Mouse (Mus musculus): ENCODE results near the gene Slc15a5.

DNA sequence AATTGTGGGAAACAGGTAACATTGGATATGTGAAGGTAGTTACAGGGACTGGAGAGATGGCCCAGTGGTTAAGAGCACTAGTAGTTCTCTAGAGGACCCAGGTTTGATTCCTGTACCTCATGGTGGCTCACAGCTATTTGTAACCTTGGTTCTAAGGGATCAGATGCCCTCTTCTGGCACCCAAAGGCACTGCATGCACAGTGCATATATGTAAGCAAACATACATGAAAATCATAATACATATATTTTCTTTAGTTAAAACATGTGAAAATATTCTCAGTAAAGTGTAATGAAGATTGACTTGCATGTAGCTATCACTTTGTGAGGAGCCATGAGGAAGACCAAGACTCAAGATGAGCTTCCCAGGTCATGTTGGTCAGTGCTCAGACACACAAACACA, 62.8 kb downstream of the Slc15a5 start:
- TF ChIP-seq CTCF (IDR thresholded peaks at IDR 0.05; ENCODE audit: borderline replicate concordance, insufficient read depth, low read length) (no peak), POLR2A (IDR thresholded peaks at IDR 0.05; ENCODE audit: low read depth, low read length) (no peak)
